Mouse (Mus musculus): ENCODE measurements around the gene Tenm2.

Tenm2 gene

DNA sequence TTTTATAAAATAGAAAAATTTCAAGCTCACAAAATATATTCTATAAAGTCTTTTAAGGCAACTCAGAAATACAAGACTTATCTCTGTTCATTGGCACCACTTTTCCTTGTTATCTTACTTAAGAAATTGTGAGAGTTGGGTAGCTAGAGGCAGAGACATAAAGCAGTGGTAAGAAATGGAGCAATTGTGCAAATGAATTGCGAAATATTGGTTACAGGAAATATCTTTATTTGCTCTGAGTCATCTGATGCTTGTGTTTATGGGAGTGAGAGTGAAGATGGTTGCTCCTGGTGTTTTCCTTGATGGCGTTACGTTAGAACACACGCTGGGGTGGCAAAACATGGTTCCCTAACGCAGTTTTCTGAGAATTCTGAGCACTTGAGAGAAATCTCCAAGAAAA lies 156.4 kb downstream of the Tenm2 start:
- DNase-seq (ENCODE audit: low read depth, low spot score) = no peak

DNA sequence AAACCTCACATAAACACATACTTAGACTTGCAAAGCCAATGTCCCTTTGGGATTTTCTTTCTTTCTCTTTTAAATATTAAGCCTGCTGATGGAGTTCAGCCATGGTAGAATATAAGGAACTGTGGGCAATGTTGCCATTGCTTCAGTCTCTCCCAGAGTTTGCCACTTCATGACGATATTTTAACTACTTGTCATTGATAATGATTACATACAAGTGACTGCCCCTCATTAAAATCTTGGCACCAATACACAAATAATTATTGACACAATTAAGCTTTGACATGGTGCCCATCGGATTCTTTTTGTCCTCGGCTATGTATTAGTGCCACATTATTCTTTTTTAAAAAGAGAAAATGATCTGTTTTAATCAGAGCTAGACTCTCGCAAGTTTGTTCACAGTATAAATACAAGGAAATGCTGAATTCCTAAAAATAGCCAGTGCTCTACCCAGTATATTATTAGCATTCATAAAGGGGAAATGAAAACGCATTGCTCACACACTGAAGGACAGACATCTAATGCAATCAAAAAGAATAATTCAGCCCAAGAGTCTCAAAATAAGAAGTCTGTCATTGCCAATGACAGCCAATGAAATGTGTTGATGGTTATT lies 158.7 kb downstream of the Tenm2 start:
- DNase-seq (ENCODE audit: low read depth, low spot score) = no peak

DNA sequence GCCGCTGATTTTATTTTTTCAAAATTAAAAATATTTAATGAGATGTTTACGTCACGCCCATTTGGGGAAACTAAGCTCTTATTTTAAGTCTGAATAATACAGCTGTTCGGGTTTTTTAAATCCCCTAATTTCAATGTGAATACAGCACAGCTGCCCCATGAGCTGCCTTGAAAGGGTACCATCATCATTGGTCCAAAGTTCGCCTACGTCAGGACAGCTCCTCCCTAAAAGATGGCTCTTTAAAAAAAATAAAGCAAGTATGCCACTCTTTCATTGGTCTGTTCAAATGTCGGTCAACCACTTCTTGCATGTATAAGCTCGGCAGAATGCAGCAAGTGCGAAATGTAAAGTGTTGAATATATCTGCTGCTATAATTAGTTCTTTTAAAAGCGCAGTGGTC lies 160.4 kb downstream of the Tenm2 start:
- peak; percentile 12 for DNase-seq (ENCODE audit: low read depth, low spot score)

DNA sequence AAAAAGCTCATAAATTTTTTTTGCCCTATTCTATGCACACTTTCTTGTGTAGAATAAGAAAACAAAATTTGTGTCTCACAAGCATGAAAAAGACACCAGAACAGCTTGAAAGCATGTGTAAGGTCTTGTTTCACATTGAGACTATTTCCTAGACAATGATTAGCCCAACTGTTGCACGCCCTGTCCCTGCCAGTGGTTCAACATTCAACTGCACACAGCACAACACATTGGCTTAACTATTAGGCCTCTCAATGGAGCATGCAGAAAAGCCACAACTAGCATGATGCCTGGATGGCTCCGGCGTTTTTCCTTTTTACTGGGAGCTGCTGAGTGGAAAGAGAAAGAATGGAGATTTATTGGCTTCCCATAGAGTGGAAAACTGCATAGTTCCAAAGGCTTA lies 170.3 kb downstream of the Tenm2 start:
- no peak for DNase-seq (ENCODE audit: low read depth, low spot score)

DNA sequence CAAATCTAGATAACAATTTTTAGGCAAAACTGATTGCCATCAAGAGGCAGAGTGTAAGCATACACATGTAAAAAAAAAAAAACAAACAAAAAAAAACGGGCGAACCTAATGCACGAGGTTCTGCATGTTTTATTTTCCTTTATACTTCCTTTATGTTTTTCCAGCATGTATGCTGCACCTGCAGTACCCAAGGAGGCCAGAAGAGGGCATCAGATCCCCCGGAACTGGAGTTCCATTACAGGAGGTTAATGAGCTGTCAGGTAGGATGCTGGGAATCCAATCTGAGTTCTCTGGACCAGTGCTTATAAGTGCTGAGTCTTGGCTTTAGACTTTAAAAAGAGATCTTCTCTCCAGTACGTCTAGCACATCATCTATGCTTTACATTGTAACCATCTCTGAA lies 189.1 kb downstream of the Tenm2 start:
- no peak for DNase-seq (ENCODE audit: low read depth, low spot score)

DNA sequence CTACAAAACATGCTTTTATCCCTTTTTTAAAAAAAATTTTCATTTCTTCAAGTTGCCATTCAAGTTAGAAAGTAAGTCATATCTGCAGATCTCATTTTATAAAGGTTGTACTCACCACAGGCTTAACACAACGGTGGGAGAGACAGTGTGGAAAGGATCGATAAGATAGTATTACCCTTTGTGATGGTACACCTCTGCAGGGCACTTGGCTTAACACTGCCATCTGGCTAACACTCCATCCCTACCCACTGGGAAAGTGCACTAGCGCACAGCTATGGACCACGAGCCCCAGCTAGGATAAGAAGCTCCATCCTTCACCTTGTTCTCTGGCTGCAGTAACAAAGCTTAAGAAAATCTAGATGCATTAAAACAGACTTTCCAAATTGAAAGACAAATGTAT lies 194.5 kb downstream of the Tenm2 start:
- no peak for DNase-seq (ENCODE audit: low read depth, low spot score)

DNA sequence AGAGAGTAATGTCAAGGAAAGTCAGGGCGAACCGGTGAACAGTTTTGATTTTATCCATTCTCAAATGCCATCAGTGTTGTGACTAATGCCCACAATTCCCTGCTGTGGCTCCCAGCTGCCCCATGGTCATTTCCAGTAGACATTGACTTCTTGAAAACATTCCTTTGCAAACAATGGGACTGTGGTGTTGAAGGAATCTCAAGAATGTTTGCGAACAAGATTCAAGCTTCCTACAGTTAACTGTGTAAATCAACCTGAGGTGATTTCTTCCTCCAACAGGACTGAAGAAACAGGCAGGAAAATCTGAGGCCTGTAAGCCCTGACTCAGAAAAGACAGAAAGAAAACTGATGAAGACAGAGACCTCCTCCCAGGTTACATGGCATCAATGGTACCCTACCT lies 196.5 kb downstream of the Tenm2 start:
- no peak for DNase-seq (ENCODE audit: low read depth, low spot score)

DNA sequence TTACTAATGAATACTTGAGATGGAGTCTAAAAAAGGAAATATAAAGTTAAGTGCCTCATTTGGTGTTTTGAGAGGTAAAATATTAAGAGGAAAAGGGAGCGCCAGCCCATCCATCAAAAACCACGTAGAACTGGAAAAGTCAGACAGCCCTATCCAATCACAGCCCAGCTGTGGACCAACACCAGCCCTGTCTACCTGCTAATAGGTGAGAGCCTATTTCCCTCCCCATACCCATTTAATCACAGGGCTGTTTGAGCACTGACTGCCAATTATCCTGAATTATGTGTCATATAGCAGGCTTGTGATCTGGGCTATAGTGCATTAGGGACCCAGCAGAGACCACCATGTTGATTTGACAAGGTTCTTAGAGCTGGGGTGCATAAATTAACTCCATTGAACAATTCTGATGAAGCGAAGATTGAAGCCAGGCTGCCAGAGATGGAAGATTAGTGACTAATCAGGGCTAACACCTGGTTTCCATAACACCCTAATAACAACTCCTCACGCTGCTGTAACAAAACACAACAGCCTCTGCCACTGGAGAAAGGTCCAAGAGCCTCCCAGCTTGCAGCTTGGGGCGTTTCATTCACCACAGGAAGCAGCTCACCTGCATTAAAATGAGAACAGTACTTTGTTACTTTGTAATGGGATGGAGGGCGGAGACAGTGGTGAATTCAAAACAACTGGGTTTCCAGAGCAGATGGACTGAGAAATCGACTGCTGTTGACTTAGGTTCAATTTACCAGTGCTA lies 204.3 kb downstream of the Tenm2 start:
- no peak for DNase-seq (ENCODE audit: low read depth, low spot score)

DNA sequence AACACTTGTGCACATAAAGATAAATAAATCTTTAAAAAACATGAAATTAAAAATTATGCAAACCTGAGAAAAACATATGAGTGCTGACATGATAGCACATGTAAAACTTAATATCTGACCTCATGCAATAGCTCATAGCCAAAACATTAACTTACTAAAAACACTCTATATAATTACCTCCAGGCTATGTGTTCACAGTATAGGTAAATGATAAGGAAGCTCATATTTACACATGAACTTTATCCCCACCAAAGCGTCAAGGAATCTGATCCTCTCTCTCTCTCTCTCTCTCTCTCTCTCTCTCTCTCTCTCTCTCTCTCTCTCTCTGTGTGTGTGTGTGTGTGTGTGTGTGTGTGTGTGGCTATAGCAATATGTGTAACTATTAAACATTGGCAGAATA lies 223.9 kb downstream of the Tenm2 start:
- DNase-seq (ENCODE audit: low read depth, low spot score) = no peak

DNA sequence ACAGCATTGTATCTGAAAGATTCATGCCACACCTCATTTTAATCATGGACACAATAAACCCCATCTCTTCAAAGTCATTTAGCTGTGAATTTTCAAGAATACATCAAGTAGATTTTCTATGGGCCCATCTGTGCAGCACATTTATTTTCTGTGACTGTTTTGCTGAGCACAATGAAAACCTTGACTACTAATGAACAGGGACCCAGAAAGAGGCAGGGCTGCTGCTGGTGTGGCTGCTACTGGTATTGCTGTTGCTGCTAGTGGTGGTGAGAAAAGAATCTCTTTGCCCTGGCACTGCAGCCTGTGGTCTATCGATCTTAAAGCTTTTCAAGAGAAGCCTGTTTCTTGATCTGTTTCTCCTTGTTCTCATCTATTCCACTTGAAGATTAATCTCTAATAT lies 226.5 kb downstream of the Tenm2 start:
- no peak for DNase-seq (ENCODE audit: low read depth, low spot score)

DNA sequence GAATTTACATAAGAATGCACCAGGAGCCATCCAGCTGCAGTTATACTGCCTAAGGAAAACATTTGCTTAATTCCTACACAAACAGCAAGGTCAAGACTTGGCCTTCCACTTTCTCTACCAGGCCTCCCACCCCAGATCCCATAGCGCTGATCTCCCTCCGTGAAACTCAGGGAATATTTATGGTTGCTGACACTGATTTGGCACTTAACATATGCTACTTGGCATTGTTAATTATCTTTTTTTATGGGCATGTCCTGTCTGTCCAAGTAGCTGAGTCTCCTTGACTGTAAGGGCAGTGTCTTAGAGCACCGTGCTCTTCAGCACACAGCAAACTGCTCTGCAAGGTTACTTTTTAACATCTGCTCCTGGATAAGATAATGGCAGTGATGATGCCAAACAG lies 238.1 kb downstream of the Tenm2 start:
- no peak for DNase-seq (ENCODE audit: low read depth, low spot score)

DNA sequence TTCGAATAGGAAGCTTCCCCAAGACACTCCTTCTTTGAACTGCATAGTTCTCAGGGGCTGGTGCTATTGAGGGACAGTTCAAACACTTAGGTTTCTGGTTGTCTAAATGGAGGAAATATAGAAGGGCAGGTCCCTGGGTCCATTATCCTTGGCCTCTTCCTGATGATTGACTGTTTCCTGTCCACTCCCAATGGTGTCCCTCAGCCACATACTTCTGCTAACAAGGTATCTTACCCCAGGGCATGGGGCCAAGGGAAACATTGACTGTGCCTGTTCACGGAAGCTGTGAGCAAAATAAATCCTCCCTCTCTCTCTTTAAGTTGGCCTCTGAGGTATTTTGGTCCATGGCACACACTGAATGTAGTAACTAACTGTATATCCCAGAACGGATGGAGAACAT lies 244.9 kb downstream of the Tenm2 start:
- DNase-seq (ENCODE audit: low read depth, low spot score) = no peak

DNA sequence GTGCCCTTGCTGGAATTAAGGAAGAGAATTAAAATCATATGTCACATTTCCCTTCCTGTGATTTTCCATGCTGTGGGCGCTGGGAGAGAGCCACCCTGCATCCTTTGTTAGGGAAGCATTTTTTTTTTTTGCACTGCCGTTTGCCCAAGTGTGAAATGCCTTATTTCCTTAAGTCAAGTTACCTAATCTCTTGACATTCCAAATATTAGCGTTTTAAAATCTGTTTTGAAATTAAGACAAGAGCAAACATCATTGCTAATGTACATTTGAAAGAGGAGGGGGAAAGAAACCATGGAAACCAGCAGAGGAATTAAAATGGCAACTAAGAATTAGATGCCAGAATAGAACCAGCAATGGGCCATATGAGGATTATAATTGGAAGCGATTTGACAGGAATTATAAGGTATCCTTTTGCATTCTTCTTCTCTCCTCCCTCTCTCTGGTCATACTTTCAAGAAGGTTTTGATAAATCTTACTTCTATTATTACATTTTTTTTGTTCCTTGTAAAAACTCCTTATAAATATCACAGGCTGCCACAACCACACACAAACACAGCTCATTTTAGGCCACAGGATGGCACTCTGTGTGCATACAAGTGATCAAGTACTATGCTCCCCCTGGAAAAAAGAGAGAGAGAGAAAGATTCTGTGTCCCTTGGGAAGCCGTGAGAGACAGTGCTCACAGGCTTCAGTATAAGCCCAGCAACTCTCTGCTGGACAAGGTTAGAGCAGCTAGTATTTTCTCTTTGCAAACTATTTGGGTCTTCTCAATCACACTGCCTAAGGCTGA lies 246.8 kb downstream of the Tenm2 start:
- DNase-seq (ENCODE audit: low read depth, low spot score) = peak; percentile 48

DNA sequence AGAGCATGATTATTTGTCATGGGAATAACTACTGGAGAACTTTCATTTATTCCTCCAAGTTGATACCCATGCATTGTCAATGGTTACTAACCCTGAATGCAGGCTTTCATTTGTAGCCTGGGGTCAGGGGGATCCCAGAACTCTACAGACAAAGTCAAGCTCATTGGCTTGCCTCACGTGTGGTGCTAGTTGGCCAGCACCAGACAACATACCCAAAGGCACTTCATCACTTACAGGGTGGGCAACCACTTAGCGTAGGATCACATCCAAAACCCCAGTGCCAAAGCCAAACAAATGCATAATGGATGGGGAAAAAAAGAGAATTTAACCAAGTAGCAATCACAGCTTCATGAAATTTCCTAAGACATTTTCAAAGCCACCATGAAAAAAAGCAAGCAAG lies 261.6 kb downstream of the Tenm2 start:
- no peak for DNase-seq (ENCODE audit: low read depth, low spot score)

DNA sequence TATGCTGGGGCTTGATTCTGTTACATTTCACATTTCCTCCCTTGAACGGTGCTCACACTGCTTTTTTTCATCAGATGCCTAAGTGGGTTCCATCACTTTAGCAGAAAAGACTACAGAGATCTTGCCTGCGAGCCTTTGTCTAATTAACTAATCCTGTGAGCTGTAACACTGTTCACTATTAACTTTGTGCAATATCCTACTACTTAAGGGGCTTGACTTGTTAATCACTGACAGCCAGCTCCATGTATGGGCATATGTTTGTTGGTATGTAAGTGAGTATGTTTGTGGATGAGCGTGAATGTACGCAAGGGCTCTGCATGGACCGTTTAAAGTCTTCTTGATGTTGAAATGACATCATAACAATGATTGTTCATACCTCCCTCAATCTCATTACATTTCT lies 277.7 kb downstream of the Tenm2 start:
- no peak for DNase-seq (ENCODE audit: low read depth, low spot score)

DNA sequence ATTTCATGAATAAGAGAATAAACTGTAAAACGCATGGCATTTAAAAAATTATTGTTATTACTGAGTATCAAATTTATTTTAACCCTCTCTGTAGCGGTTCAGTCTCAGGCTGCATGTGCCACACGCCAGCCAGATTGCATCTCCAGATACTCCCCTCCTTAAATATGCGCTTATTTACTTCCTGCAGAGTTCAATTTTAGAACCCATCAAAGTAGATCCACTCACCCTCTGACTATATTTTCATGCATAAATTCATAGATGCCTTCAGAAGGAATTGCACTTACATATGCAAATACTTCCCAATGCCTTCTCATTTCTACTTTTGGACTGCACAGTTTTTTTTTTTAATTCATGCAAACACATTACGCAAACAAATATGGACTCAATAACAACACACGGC lies 294.3 kb downstream of the Tenm2 start:
- DNase-seq (ENCODE audit: low read depth, low spot score) = no peak

DNA sequence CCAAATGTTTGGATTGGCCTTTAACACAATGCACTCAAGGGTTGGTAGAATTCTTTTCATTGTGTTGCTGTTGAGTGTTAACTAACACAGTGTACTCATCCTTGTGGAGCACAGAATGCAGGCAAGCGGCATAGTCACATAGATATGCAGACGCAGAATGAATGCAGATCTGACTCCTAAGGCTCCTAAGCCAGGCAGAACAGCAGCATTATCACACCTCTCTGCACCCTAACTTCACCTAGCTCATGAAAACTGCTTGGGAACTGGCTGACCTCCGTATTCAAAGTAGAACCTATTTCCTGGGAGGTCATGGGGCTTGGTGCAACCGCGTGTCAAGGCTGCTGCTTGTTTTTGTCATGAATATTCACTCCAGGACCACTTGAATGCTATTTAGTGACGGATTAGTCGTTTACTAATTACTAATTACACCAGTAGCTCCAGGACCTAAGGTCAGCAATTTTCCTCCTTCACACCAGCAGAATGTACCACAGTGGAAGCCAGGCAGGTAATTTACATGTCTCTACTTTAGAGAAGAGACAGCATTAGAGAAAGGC lies 295.1 kb downstream of the Tenm2 start:
- DNase-seq (ENCODE audit: low read depth, low spot score) = no peak

DNA sequence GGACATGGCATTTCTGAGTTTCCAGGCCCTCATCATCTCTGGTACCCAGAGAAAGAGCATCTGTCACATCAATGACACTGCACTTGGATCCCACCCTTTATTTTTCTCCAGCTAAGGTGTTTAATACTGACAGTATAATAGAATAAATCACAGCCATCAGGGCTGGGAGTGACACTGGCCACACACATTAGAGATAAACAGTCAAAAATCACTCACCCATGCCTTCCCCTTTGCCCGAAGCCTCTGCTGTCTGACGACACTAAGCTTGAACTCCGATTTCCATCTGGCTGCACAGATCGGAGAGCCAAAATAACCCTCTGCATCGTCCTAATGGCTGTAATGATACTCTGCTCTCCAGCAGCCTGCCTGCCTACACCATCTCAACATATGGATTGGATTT lies 305.9 kb downstream of the Tenm2 start:
- DNase-seq (ENCODE audit: low read depth, low spot score) = no peak

DNA sequence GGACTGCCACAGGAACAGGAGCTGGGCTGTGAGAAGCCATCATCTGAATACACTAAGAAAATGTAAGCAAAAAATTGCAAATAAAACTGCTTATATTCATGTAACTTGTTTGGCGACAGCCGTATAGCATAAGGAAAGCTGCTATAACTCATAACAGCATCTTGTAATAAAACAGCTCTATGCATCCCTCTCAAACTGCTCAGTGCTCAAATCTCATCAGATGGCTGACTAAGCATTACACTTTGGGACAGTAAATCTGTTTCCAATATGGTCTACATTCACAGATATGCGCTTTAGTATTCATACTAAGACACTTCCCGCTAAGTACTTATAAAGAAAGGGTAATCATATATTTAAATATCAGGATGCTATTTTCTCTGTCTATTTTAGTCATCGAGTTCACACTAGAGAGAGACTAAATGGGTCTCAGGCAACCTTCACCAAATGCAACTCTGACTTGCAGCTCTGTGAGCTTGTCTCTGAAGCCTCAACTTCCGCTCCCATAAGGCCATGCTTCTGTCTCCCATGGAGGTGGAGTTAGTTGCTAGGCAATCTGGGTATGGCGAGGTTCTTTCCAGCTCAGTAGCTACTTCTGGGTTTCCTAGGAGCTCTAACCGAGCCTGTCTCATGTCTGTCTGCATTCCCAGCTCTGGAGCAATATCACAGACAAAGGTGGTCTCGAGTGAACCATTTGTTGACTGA lies 308.9 kb downstream of the Tenm2 start:
- DNase-seq (ENCODE audit: low read depth, low spot score) = peak; percentile 32

DNA sequence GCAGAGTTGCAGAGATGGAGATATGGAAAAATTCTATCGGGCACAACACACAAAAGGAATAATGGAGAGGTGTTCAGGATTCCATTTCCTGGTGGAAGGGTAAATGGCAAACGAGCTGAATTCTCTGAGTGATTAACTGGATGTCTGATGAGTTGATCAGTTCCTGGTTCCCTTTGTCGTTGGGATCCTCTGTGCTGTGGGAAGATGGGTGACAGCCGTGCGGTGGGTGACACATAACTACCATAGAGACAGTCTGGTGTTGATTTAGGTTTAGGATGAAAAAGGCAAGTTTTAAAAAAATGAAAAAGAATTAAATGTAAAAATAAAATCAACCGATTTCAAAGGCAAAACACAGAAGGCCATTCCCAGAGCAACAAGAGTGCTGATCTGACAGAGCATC lies 316.5 kb downstream of the Tenm2 start:
- no peak for DNase-seq (ENCODE audit: low read depth, low spot score)

DNA sequence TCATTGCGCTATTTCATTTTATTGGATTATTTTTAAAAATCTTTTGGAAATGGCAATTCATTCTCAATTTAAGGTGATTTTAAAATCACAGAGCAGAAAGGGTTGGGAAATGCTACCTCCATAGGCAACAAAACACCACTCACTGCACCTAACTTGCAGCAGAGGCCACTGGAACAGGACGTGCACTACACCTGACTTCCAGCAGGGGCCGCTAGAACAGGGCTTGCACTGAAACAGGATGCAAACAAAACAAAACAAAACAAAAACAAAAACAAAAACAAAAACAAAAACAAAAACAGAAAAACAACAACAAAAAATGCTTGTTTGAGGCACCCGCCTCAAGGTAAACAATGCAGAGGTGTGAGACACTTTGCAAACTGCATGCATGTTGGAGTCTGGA lies 324.4 kb downstream of the Tenm2 start:
- DNase-seq (ENCODE audit: low read depth, low spot score) = no peak

DNA sequence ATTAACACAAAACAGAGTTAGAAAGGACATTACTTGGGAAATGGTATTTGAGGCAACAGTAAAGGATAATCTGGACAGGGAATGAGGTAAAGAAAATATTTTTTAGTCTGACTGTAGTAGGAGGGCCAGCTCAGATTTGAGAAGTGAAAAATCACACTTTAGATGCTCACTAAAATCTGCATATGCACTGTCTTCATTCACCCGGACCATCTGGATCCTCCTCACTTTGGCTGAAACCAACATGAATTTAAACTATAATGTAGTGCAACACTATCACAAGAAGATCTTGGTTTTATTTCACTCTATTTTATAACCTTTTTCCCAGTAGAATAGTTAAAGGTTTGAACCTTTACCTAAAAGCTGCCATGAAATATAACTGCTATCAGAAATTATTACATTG lies 326.7 kb downstream of the Tenm2 start:
- no peak for DNase-seq (ENCODE audit: low read depth, low spot score)

All from telencephalon, adult 2 months (tissue).